Mouse (Mus musculus) heart, adult 2 months (tissue): ENCODE results near the gene Nckap1. TPM values are rescaled to one million over a fixed set of nuclear protein-coding genes. Genes with fewer than 3 reads are reported as not detected.

Experiments
- DNase-seq, 2 experiments: peaks; one replicate each; pipeline ENCODE4 v3.0.0; 2021
- H3K27ac ChIP-seq: fragments of 200-600 bp; 2 replicates; pipeline ENCODE4 v1.8.1; 2022
- H3K27me3 ChIP-seq: fragments of 200-500 bp; 2 replicates; pipeline ENCODE4 v1.6.1; 2012; ENCODE audit warnings: mild to moderate bottlenecking, low read length, inconsistent platforms, mixed read lengths; ENCODE audit not compliant: control insufficient read depth, insufficient read depth
- H3K36me3 ChIP-seq: fragments of 200-500 bp; 2 replicates; pipeline ENCODE4 v1.6.1; 2012; ENCODE audit warnings: low read length, inconsistent platforms; ENCODE audit not compliant: control insufficient read depth, insufficient read depth
- H3K4me1 ChIP-seq: fragments of 200-500 bp; 2 replicates; pipeline ENCODE4 v1.6.1; 2011; ENCODE audit warnings: low read length; ENCODE audit not compliant: control insufficient read depth, insufficient read depth
- H3K4me3 ChIP-seq: fragments of 200-600 bp; 2 replicates; pipeline ENCODE4 v1.8.1; 2022
- H3K79me2 ChIP-seq: fragments of 200-500 bp; replicated peaks from 2 replicates; pipeline ENCODE4 v1.6.1; 2012; ENCODE audit warnings: mild to moderate bottlenecking, inconsistent platforms, low read length, moderate library complexity, mixed read lengths; ENCODE audit not compliant: control insufficient read depth, insufficient read depth
- H3K9ac ChIP-seq: fragments of 200-500 bp; 2 replicates; pipeline ENCODE4 v1.6.1; 2012; ENCODE audit warnings: low read depth, mild to moderate bottlenecking, control low read depth, inconsistent platforms, low read length, mixed read lengths
- CTCF ChIP-seq: fragments of 200-600 bp; IDR thresholded peaks from 2 replicates; pipeline ENCODE4 v1.8.1; 2022; ENCODE audit warnings: antibody characterized with exemption, mild to moderate bottlenecking, moderate library complexity
- EP300 ChIP-seq: fragments of 200-500 bp; IDR thresholded peaks from 2 replicates; pipeline ENCODE4 v1.6.1; 2011; ENCODE audit warnings: low read depth, low read length, control low read depth; ENCODE audit not compliant: insufficient read depth
- POLR2A ChIP-seq: fragments of 200-500 bp; IDR thresholded peaks from 2 replicates; pipeline ENCODE4 v1.6.1; 2011; ENCODE audit warnings: mild to moderate bottlenecking, low read depth, low read length, control low read depth; ENCODE audit not compliant: insufficient read depth
- WGBS: fragments of 180-500 bp; shearing (Covaris S2); methylation state at CpG from one replicate; pipeline ENCODE4 v1.1.7; 2018; 5-methylcytosine and 5-hydroxymethylcytosine counted together
- intact Hi-C: fragments of 180-260 bp; cut with DNase I; formaldehyde crosslinking; loops from one replicate; pipeline ENCODE4 v1.15.1; 2025
- polyA plus RNA-seq: library from polyadenylated mRNA; depleted of rRNA; stranded (reverse); fragments of >200 nt; gene quantifications from 2 replicates; pipeline ENCODE4 v1.2.3, GENCODE M21; 2012
- total RNA-seq, 2 experiments: library from RNA; stranded (reverse); gene quantifications; 2 replicates each; pipeline ENCODE4 v1.2.3; 2021

The Nckap1 gene
- total and polyA plus RNA-seq, 3 experiments: 21.9 to 63.6 (median 60.1) TPM

- Histone ChIP-seq H3K27ac (no peak overlapping the region), H3K4me3 (no peak overlapping the region), H3K9ac (no peak overlapping the region), H3K36me3 (no peaks in the 10 kb centered on the region), H3K79me2 (no peaks in the 10 kb centered on the region), H3K27me3 (no peaks in the 10 kb centered on the region), H3K4me1 (peaks cover 2% of the 10 kb centered on the region)
- intact Hi-C loops: no loop called here
- no peak for DNase-seq
- TF ChIP-seq EP300: no peak
- no peak for TF ChIP-seq CTCF
- TF ChIP-seq POLR2A: no peak
- WGBS: 65% methylated on average over 2 of the region's 2 CpGs
These were observed 31.6 kb upstream of the Nckap1 start for GRCm38 (mm10) chr2:80612796-80613195.

DNA sequence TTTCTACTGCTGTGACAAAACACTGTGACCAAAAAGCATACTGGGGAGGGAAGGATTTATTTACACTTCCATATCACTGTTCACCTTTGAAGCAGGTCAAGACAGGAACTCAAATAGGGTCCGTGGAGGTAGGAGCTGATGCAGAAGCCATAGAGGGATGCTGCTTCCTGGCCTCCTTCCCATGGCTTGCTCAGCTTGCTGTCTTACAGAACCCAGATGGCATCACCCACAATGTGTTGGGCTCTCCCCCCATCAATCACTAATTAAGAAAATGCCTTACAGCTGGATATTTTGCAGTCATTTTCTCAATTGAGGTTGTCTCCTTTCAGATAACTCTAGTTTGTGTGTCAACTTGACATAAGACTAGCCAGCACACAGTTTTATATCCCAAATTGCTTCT lies 31.1 kb upstream of the Nckap1 start:
- Histone ChIP-seq H3K27me3 (no peaks in the 10 kb centered on the region), H3K79me2 (no peaks in the 10 kb centered on the region), H3K4me3 (no peak overlapping the region), H3K27ac (no peak overlapping the region), H3K9ac (no peak overlapping the region), H3K4me1 (0 out of 2 replicates have a peak, but pooled peaks cover 1% of the 10 kb centered on the region), H3K36me3 (no peaks in the 10 kb centered on the region)
- WGBS: 58% methylated on average over 1 of the region's 1 CpGs
- intact Hi-C loops: no loop called here
- no peak for TF ChIP-seq CTCF
- TF ChIP-seq POLR2A: no peak
- TF ChIP-seq EP300: no peak
- no peak for DNase-seq

- no peaks in the 10 kb centered on the region for H3K27me3 ChIP-seq
- no peaks in the 10 kb centered on the region for H3K79me2 ChIP-seq
- DNase-seq: no peak
- no peak overlapping the region for H3K4me3 ChIP-seq
- H3K4me1 ChIP-seq: no peaks in the 10 kb centered on the region
- H3K9ac ChIP-seq: no peak overlapping the region
- intact Hi-C loops: no loop called here
- TF ChIP-seq CTCF (no peak), POLR2A (no peak), EP300 (no peak)
- H3K27ac ChIP-seq: no peak overlapping the region
- 91% methylated on average over 19 of the region's 19 CpGs for whole genome bisulfite sequencing
- no peaks in the 10 kb centered on the region for H3K36me3 ChIP-seq
These were observed 22.7 kb upstream of the Nckap1 start for GRCm38 (mm10) chr2:80603771-80604426.

- H3K4me1 ChIP-seq: no peaks in the 10 kb centered on the region
- no peak for DNase-seq
- TF ChIP-seq POLR2A (no peak), CTCF (no peak), EP300 (no peak)
- 91% methylated on average over 13 of the region's 13 CpGs for WGBS
- no peak overlapping the region for H3K9ac ChIP-seq
- H3K79me2 ChIP-seq: no peaks in the 10 kb centered on the region
- H3K4me3 ChIP-seq: no peak overlapping the region
- H3K27ac ChIP-seq: no peak overlapping the region
- H3K36me3 ChIP-seq: no peaks in the 10 kb centered on the region
- no peaks in the 10 kb centered on the region for H3K27me3 ChIP-seq
- intact Hi-C loops: no loop called here
These were observed 21.6 kb upstream of the Nckap1 start for GRCm38 (mm10) chr2:80602756-80603155.

DNA sequence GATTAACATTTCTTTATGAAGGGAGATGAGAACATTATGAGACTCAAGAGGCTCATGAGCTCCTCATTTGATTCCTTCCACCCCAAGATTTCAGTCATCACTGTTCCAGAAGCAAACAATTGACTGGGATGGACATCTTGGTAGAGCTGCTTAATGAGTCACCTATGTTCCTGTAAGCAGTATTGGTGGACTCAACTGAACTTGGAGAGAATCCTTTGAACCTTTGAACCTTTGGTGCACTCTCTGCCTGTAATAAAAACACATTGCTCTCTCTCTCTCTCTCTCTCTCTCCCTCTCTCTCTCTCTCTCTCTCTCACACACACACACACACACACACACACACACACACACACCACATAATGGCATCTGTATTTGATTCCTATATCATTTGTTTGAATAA lies 19.4 kb upstream of the Nckap1 start:
- no peak overlapping the region for H3K27ac ChIP-seq
- H3K9ac ChIP-seq: no peak overlapping the region
- no peak overlapping the region for H3K4me3 ChIP-seq
- no peaks in the 10 kb centered on the region for H3K27me3 ChIP-seq
- no peaks in the 10 kb centered on the region for H3K79me2 ChIP-seq
- TF ChIP-seq EP300 (no peak), POLR2A (no peak), CTCF (no peak)
- no peaks in the 10 kb centered on the region for H3K4me1 ChIP-seq
- DNase-seq: no peak
- H3K36me3 ChIP-seq: no peaks in the 10 kb centered on the region
- intact Hi-C loops: no loop called here

- H3K36me3 ChIP-seq: no peaks in the 10 kb centered on the region
- no peak for TF ChIP-seq POLR2A
- no peak for TF ChIP-seq CTCF
- no peak for TF ChIP-seq EP300
- H3K79me2 ChIP-seq: no peaks in the 10 kb centered on the region
- no peak overlapping the region for H3K27ac ChIP-seq
- intact Hi-C loops: no loop called here
- H3K4me1 ChIP-seq: no peaks in the 10 kb centered on the region
- no peak overlapping the region for H3K4me3 ChIP-seq
- DNase-seq: no peak
- 69% methylated on average over 3 of the region's 3 CpGs for WGBS
- no peak overlapping the region for H3K9ac ChIP-seq
- no peaks in the 10 kb centered on the region for H3K27me3 ChIP-seq
These were observed 18.7 kb upstream of the Nckap1 start for GRCm38 (mm10) chr2:80599850-80600249.

DNA sequence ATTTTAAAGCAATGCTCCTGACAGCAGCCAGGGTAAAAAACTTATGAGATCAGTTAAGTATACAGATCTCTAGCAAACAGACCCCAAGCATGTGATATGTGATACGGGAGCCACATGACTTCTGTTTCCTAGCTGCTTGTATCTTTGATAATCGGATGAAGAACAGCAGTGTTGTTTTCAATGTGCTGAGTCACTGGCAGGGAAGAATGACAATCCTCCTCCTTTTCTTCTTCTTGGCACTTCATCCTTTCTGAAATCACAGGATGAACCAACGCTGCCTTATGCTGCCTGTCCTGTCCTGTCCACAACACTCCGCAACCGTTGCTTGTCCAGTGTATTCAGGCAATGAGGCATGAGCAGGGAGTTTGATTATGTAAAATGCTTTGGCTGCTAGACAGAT lies 15.8 kb upstream of the Nckap1 start:
- intact Hi-C loops: no loop called here
- Histone ChIP-seq H3K4me1 (no peaks in the 10 kb centered on the region), H3K79me2 (no peaks in the 10 kb centered on the region), H3K27me3 (no peaks in the 10 kb centered on the region), H3K9ac (no peak overlapping the region), H3K4me3 (no peak overlapping the region), H3K27ac (no peak overlapping the region), H3K36me3 (no peaks in the 10 kb centered on the region)
- TF ChIP-seq POLR2A (no peak), EP300 (no peak), CTCF (no peak)
- 61% methylated on average over 5 of the region's 5 CpGs for WGBS
- no peak for DNase-seq
